Mouse (Mus musculus) liver, postnatal 0 days (tissue): ENCODE results near the gene Aldoart1. TPM values are rescaled to one million over a fixed set of nuclear protein-coding genes. Genes with fewer than 3 reads are reported as not detected.

Experiments
- ATAC-seq: fragments of 200-750 bp; cut with Nextera tagmentation; 2 replicates; pipeline ENCODE4 v1.8.0; 2017; ENCODE audit warnings: mild to moderate bottlenecking, moderate library complexity
- DNase-seq: peaks from one replicate; pipeline ENCODE4 v3.0.0-alpha.2; 2016
- H3K27ac ChIP-seq: fragments of 300-500 bp; sonication (generic); 2 replicates; pipeline ENCODE4 v1.5.1; 2014; ENCODE audit warnings: antibody characterized with exemption, moderate library complexity, mild to moderate bottlenecking, low read depth
- H3K27me3 ChIP-seq: fragments of 300-500 bp; sonication (generic); 2 replicates; pipeline ENCODE4 v1.6.1; 2014; ENCODE audit warnings: low read length, control low read depth, mixed read lengths; ENCODE audit not compliant: insufficient read depth
- H3K36me3 ChIP-seq: fragments of 300-500 bp; sonication (generic); replicated peaks from 2 replicates; pipeline ENCODE4 v1.6.1; 2014; ENCODE audit warnings: mild to moderate bottlenecking, control low read depth, low read length, moderate library complexity, mixed read lengths; ENCODE audit not compliant: insufficient read depth
- H3K4me1 ChIP-seq: fragments of 300-500 bp; sonication (generic); 2 replicates; pipeline ENCODE4 v1.6.1; 2014; ENCODE audit warnings: antibody characterized with exemption, mild to moderate bottlenecking, control low read depth; ENCODE audit not compliant: insufficient read depth
- H3K4me2 ChIP-seq: fragments of 300-500 bp; sonication (generic); 2 replicates; pipeline ENCODE4 v1.6.1; 2014; ENCODE audit warnings: low read depth, mild to moderate bottlenecking, low read length, moderate library complexity, mixed read lengths
- H3K4me3 ChIP-seq: fragments of 300-500 bp; sonication (generic); 2 replicates; pipeline ENCODE4 v1.5.1; 2014; ENCODE audit warnings: low read depth, low read length
- H3K9ac ChIP-seq: fragments of 300-500 bp; sonication (generic); replicated peaks from 2 replicates; pipeline ENCODE4 v1.6.1; 2014; ENCODE audit warnings: mild to moderate bottlenecking, moderate library complexity
- H3K9me3 ChIP-seq: fragments of 300-500 bp; sonication (generic); 2 replicates; pipeline ENCODE4 v1.6.1; 2016; ENCODE audit warnings: mild to moderate bottlenecking, control low read depth, low read length, mixed read lengths
- CTCF ChIP-seq: sonication (generic); IDR thresholded peaks from 2 replicates; pipeline ENCODE4 v1.5.1; 2016; ENCODE audit warnings: antibody characterized with exemption, low read depth
- EP300 ChIP-seq: IDR thresholded peaks from 2 replicates; pipeline ENCODE4 v1.6.1; 2016; ENCODE audit warnings: antibody characterized with exemption, low read depth, mild to moderate bottlenecking
- WGBS: fragments of 180-500 bp; shearing (Covaris S2); extraction: QIAGEN DNeasy Blood & Tissue Kit; methylation state at CpG from one replicate; pipeline ENCODE4 v1.1.7; 2014; ENCODE audit not compliant: insufficient replicate concordance; 5-methylcytosine and 5-hydroxymethylcytosine counted together
- polyA plus RNA-seq: library from polyadenylated mRNA; unstranded; fragments of >200 nt; fragmentation: Nextera tagmentation; extraction: Ambion mirVana; gene quantifications from 2 replicates; pipeline ENCODE4 v1.2.1, GENCODE M21; 2015

Gene Aldoart1
- polyA plus RNA-seq: not detected in 2 replicates

DNA sequence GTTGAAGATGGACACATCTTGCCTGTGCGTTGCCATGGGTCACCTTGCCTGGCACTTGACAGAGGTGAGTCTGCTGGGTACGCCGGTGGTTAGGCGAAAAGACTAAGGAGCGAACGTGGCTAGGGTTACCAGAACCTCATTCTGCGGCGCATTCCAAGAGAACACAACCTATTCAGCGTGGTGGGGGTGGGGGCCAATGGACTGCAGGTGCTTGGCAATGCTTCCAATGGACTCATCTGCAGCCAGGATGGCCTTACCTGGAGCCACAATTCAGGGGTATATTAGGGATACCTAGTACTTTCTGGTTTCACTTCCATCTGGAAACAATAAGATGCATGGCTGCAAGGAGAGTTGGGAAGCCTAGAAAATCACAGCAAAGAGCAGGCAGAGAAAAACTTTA lies at the start of gene Aldoart1:
Gene Aldoart1 (minus strand): TSS at position 101 of the 400 bp plus-strand sequence.
- no peak within 1 kb of the TSS for H3K4me2 ChIP-seq
- no peak within 1 kb of the TSS for H3K27ac ChIP-seq
- no peak for DNase-seq
- no peaks in the 10 kb centered on the region for H3K9me3 ChIP-seq
- 87% methylated on average over 9 of the region's 9 CpGs for WGBS
- TF ChIP-seq CTCF (no peak), EP300 (no peak)
- no peak within 1 kb of the TSS for H3K9ac ChIP-seq
- no peaks in the 10 kb centered on the region for H3K4me1 ChIP-seq
- no peak for ATAC-seq
- H3K27me3 ChIP-seq: no peaks in the 10 kb centered on the region
- no peak within 1 kb of the TSS for H3K4me3 ChIP-seq
- H3K36me3 ChIP-seq: no peaks in the 10 kb centered on the region

DNA sequence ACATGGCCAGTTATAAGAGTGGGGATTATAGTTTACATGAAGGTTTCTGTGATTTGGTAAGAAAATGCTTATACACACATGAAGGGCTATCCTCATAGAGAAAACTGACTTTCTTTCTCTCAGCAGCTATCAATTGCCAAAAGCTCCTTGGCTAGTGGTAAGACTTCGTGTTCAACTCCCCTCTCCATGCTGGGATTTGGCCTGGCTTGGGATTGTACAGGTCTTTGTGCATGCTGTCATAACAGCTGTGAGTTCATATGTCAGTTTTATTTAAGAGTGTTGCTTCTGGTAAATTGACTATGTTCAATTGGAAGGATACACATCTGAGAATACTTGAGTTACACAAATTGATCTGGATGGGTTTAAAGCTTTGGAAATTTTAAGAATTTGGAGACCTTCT lies 49.1 kb upstream of the Aldoart1 start:
- Histone ChIP-seq H3K4me1 (no peaks in the 10 kb centered on the region), H3K4me3 (no peak overlapping the region), H3K36me3 (no peaks in the 10 kb centered on the region)

GRCm38 (mm10) chr4:72865371-72866075 lies 13.1 kb upstream of the Aldoart1 start:
- H3K9me3 ChIP-seq: no peaks in the 10 kb centered on the region
- ATAC-seq: no peak
- TF ChIP-seq CTCF: no peak
- no peak for TF ChIP-seq EP300
- no peak overlapping the region for H3K4me2 ChIP-seq
- DNase-seq: no peak
- no peaks in the 10 kb centered on the region for H3K36me3 ChIP-seq
- H3K27ac ChIP-seq: no peak overlapping the region
- WGBS: 64% methylated on average over 2 of the region's 2 CpGs
- no peaks in the 10 kb centered on the region for H3K27me3 ChIP-seq
- no peak overlapping the region for H3K9ac ChIP-seq
- H3K4me1 ChIP-seq: no peaks in the 10 kb centered on the region
- H3K4me3 ChIP-seq: no peak overlapping the region

More for the DNA sequence above, 49.1 kb upstream of the Aldoart1 start:
- H3K9ac ChIP-seq: no peak overlapping the region
- H3K27ac ChIP-seq: no peak overlapping the region
- no peaks in the 10 kb centered on the region for H3K27me3 ChIP-seq
- no peaks in the 10 kb centered on the region for H3K9me3 ChIP-seq
- no peak for TF ChIP-seq CTCF
- TF ChIP-seq EP300: no peak
- H3K4me2 ChIP-seq: no peak overlapping the region
- no peak for DNase-seq
- WGBS: 46% methylated on average over 1 of the region's 1 CpGs
- no peak for ATAC-seq

DNA sequence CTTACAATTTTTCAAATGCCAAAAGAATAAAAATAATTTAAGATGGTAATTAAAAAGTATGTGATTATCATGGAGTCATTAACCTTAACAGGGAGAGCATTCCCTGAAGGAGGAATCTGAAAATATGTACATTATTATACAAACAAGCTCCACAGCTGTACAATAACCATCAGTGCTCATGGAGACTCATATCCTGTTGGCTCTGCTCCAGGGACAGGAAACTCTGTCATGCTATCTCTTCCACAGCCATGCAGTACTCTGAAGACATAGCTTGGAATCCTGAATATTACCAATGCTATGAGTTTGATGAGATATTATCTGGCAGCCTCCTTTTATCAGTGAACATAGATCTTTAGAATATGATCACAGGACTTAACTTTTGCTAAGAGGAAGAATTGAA lies 8.2 kb downstream of the Aldoart1 start:
- no peaks in the 10 kb centered on the region for H3K36me3 ChIP-seq
- ATAC-seq: no peak
- H3K9ac ChIP-seq: no peak overlapping the region
- TF ChIP-seq EP300 (no peak), CTCF (no peak)
- DNase-seq: no peak
- no peaks in the 10 kb centered on the region for H3K27me3 ChIP-seq
- H3K9me3 ChIP-seq: 0 out of 2 replicates have a peak, but pooled peaks cover 2% of the 10 kb centered on the region
- H3K4me2 ChIP-seq: no peak overlapping the region
- no peak overlapping the region for H3K4me3 ChIP-seq
- H3K27ac ChIP-seq: no peak overlapping the region
- H3K4me1 ChIP-seq: no peaks in the 10 kb centered on the region

GRCm38 (mm10) chr4:72843025-72843424 lies 9.4 kb downstream of the Aldoart1 start:
- ATAC-seq (no peak), DNase-seq (no peak)
- Histone ChIP-seq H3K9me3 (0 out of 2 replicates have a peak, but pooled peaks cover 2% of the 10 kb centered on the region), H3K4me2 (no peak overlapping the region), H3K4me1 (no peaks in the 10 kb centered on the region), H3K27ac (no peak overlapping the region), H3K9ac (no peak overlapping the region), H3K36me3 (no peaks in the 10 kb centered on the region), H3K27me3 (no peaks in the 10 kb centered on the region), H3K4me3 (no peak overlapping the region)
- no peak for TF ChIP-seq CTCF
- TF ChIP-seq EP300: no peak

DNA sequence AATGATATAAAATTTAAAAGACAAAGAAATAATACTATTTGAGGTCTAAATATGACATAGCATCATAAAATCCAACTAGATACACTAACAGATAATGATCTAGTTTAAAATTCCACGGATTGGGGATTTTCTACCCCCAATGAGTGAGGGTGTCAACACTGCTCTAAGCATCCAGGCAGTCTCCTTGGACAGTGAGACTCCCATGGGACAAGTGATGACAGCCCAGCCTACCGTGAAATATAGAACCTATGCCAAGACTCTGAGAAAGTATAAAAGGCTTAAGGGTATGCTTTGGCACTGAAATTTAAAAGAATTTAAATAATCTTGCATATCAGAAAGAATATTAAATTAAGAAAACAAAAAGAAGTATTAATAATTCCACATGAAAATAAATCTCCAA lies 16.0 kb downstream of the Aldoart1 start:
- H3K27ac ChIP-seq: no peak overlapping the region
- no peaks in the 10 kb centered on the region for H3K36me3 ChIP-seq
- 47% methylated on average over 2 of the region's 2 CpGs for WGBS
- DNase-seq (no peak), ATAC-seq (no peak)
- TF ChIP-seq CTCF (no peak), EP300 (no peak)
- H3K4me3 ChIP-seq: no peak overlapping the region
- H3K4me2 ChIP-seq: no peak overlapping the region
- no peak overlapping the region for H3K9ac ChIP-seq
- H3K9me3 ChIP-seq: 0 out of 2 replicates have a peak, but pooled peaks cover under 1% of the 10 kb centered on the region
- no peaks in the 10 kb centered on the region for H3K4me1 ChIP-seq
- H3K27me3 ChIP-seq: no peaks in the 10 kb centered on the region
